Mouse (Mus musculus) megakaryocyte progenitor cell, adult 5-6 weeks (primary cell): ENCODE results near the gene Gm26897. TPM values are rescaled to one million over a fixed set of nuclear protein-coding genes. Genes with fewer than 3 reads are reported as not detected.

Experiments used
- ATAC-seq: replicated peaks from 2 replicates; pipeline ENCODE4 v1.8.0; 2016; ENCODE audit warnings: mild to moderate bottlenecking, moderate TSS enrichment, inconsistent platforms; ENCODE audit not compliant: poor library complexity
- total RNA-seq, 2 experiments: library from RNA; stranded (forward) in 1 of 2; stranded (reverse) in 1 of 2; fragments of 157-497, 149-512 nt in 1 of 2; fragments of 200-1000 nt in 1 of 2; gene quantifications; 2 replicates each; pipeline versions ENCODE4 v1.2.3 to v1.2.4; 2015 to 2017

The Gm26897 gene
- total RNA-seq (2015), result not detected in 2 replicates
- not detected in 2 replicates for total RNA-seq (2017)

DNA sequence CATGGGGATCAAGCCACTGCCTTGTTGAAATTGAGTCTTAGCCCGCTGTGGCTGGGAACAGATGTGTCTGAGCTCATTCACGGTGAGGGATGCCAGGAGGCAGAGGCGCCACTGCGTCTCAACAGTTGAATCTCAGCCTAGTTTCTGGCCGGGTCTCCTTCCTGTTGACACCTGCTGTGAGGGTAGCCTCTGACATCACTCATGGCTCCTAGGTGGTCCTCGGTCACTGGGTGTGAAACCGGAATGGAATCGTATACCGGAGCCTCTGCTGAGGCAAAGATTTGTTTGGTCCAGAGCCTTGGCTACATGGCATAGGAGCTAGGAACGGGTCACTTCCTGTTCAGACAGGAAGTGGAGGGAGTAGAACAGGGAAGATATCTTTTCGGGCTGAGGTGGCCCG lies at the start of gene Gm26897:
Gm26897 (plus strand) TSS at position 74 of the 400 bp plus-strand sequence.
- ATAC-seq, result no peak

DNA sequence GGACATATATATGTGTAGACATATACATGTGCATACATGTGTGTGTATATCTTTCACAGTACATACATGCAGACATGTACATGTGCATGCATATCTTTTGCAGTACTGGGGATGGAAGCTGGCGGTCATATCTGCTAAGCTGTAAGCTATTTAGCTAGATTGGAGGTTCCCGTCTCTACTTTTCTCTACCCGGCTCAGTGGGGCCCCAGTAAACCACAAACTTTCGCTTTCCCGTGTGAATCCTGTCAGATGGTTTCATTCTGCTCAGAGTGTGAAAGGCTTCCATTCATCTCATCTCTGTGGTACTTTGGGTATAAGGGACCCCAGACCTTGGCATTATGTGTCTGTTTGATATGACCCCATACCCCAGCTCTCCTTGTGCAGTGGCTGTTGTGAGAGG lies 46.4 kb upstream of the Gm26897 start:
- no peak for ATAC-seq

DNA sequence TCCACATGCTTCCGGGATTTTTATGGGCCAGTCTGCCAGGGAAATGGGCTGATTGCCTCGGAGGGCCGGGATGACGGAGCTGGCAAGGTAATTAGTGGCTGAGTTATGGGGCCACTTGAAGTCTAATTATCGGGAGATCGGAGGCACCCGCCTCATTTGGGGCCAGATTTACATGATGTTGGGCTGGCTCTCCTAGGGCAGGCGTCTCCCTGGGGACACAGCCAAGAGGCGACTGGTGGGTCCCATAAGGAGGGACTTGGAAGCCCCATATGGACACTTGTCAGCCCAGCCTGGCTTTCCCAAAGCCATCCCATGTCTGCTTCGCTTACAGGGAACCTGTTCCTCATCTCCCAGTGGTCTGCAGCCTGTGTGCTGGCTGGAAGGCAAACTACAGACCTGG lies 45.1 kb upstream of the Gm26897 start:
- no peak for ATAC-seq

DNA sequence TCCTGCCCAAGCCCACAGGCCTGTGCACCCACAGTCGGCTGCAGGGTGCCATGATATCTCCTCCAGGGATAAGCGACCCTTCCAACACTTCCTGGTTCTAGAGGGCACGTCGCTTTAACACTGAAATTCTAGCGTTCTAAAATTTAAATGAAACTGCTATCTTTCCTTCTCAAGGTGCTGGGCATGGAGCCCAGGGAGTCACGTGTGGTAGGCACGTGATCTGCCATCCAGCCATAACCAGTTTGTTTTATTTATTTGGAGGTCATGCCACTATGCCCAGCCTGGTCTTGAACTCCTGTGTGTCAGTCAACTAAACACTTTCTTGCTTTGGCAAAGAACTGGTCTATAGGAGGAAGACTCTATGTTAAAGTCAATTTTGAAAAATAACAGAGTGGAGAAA lies 35.7 kb upstream of the Gm26897 start:
- ATAC-seq, result no peak

DNA sequence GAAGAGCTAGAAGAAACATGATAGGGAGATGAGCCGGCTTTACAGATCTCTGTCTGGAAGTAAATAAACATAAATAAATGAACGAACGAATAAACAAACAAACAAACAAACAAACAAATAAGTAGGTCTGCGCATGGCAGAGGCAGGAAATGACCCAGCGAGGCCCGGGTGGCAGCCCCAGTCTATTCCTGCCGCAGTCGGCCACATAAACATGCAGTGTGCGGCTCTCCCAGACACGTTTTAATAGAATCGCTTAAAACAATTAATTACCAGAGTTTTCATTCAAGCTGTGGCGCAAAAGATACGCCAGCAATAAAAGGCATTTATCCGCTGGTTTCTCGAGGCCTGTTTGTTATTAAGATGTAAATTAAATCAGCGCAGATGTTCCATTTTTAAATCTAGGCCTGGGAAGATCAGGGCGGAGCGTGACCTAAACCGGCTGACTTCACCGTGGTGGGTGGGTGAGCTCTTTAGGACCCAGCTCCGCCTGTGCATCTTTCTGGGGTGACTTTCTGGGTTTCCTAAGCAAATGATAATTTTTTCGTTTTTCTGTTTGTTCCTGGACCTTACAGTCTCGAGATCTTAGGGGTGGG lies 33.9 kb upstream of the Gm26897 start:
- ATAC-seq, result no peak

DNA sequence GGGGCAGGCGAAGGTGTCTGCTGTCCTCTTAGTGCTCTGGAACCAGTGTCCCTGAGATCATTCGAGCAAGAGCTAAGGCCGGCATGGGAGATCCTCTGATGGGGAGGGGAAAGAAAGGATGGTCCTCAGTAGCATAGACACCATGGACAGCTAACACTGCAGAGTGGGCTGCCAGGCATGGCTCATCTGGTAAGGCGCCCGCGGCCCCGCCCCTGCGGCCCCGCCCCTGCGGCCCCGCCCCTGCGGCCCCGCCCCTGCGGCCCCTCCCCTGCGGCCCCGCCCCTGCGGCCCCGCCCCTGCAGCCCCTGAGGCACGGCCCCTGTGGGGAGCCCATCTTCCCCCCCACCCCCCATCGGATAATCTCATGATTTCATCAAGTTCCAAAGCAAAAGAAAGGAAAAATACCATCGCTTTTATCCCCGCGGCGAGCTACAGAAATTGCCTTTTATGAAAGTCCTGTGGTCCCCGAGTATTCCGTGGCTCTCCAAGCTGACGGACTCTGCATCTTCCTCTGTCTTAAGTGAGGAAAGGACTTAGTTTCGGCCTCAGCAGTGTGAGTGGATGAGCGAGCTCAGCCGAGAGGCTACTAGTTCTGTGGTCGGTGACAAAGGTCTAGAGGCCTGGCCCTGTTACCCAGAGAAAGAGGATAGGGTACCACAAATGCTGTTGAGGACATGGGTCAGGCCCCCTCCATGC lies 31.9 kb upstream of the Gm26897 start:
- no peak for ATAC-seq

DNA sequence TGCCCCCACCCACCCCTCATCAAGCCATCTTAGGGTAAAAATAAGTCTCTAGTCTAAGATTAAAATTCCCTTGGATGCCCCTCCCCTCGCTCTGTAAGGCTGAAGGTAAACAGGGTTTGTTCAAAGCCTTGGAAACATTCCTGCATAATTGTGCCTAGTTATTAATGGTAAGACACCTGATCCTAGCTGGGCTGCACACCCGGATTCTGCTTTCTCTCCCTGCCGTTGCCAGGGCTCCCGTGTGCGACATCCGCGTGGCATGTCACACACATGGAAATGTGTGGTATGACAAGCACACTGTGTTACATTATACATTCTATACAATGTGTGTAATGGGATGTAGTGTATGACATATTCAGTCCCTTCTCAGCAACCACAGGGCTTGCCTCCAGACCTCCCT lies 30.1 kb upstream of the Gm26897 start:
- ATAC-seq, result no peak

DNA sequence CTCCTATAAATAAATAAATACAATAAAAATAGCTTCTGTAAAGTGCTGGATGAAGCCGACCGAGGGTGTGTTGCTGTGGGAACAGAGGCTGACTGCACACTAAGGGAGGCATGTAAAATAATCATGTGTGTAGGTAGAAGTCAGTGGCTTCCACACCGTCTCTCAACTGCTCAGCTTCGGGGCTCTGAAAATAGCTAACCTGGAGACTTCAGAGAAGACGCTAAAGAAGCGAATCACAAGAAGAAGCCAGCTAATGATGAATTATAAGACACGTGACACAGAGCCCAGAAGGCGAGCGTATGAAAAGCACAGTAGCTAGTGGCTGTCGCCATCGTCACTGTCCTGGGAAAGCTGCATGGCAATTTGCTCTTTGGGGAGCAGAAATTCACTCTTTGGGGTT lies 29.4 kb upstream of the Gm26897 start:
- ATAC-seq, result no peak

DNA sequence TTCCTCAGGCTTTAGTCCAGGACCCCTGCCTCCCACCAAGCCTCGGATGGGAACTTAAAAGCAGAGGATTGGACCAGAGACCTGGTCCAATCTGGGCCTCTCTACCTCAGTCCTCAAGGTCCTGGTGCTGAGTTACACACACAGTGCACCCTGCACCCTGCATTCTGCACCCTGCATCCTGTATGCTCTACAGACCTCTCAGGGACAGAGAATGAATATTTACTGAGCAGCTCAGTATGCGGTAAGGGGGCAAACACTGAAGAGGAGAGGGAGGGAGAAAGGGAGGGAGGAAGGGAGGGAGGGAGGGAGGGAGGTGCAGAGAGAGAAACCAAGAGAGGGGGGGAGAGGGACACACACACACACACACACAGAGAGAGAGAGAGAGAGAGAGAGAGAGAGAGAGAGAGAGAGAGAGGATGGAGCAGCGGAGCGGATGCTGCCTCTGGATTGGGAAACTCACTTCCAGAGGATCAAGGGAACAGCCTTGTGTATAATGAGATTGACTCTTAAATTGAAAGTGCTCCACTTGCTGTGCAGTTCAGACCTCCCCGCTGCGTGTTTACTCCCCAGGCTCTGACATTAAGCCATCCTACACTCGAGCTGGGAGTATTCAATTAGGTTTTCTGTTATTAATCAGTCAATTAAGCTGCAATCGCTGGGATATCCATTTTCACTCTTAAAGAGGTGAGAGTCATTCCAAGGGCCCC lies 24.4 kb upstream of the Gm26897 start:
- no peak for ATAC-seq

DNA sequence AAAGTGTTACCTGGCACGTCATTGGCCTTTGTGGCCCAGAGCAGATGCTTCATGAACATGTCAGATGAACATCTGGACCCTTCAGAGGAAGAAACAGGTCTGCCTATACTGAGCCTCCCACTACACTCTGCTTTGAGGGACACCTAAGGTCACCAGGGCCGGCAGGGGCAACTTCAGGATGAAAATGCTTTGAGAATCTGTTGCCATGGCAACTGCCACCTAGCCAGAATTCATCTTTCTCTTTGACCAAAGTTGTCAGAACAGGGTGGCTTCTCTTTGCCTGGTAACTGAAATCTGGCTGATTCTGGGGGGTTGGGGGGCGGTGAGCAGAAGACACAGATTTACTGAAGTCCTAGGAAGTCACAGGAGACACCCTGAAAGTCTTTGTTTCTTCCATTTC lies 14.7 kb upstream of the Gm26897 start:
- ATAC-seq, result no peak

DNA sequence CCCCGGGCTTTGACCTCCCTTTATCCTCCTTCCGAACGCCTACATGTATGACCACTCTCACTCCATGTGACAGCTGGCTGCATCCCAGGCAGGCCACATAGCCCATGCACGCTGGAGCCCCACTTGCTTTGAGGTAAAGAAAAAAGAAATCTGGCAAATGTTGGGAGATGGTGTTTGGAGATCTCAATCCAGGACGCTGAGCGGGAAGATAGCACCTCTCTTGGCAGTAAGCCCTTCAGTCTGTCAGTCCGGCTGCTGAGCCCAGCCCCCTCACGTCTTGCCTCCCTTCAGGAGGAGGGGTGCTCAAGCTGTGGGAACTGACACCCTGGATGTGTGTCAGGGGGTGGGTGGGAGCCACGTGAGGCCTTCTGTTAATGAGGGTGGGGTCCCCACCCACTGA lies 13.0 kb upstream of the Gm26897 start:
- no peak for ATAC-seq

DNA sequence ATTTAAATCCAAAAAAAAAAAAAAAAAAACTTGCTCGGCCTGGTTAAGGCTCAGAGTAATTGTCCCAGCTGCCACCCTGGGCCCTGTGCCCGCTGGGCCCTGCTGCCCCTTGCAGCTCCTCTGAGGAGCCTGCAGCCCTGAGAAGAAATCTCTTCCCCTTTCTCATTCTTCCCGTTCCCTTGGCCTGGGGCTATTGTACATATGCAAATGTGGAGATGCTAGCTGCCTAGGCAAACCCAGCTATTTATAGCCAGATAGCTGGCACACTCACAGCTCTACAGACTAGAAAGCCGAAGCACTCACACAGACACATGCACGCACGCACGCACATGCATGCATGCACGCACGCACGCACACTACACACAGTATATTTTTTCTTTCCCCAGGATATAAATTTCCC lies 9.0 kb upstream of the Gm26897 start:
- ATAC-seq, result no peak

DNA sequence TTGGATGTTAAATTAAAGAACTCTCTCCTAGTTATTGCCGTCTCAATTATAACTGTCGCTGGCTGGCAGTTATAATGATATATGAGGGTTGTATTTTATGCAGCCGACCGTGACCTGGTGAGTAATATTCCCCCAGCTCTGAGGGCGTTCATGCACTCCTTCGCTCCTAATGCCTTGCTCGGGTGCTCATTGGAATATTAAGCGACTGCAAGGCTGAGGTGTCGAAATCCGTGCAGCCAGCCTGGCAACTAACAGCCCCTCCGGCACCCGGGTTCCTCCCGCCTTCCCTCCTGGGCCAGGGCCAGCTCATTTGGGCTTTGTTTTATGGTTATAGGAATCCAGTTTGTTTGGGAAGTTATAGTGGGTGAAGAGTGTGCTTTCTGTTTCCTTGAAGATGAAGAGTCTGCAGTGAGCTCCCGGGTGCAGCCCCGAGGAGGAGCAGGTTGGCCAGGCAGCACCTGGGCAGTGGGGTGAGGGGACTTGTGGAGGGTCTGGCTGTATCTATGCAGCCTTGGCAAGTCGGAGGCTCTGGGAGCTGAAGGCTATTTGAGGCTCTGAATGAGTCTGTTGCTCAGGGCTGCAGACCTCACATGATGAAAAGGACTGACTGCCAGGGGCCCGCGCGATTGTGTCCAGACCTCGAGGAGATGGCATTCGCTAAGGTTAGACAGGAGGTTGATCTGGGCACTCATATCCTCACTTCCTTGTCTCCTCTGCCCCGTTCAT lies 8.4 kb upstream of the Gm26897 start:
- ATAC-seq, result no peak

DNA sequence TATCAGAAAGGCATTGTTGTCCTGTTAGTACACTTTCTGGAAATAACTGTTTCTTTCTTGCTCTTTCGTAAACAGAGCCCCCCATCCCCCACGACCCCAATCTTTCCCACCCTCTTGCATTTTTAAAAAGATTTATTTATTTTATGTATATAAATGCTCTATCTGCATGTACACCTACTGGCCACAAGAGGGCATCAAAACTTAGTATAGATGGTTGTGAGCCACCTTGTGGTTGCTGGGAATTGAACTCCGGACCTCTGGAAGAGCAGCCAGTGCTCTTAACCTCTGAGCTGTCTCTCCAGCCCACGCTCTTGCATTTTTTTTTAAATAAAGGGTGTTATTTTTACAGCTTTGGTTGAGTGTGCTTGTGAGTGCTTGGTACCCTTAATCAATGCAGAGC lies 5.3 kb upstream of the Gm26897 start:
- no peak for ATAC-seq

DNA sequence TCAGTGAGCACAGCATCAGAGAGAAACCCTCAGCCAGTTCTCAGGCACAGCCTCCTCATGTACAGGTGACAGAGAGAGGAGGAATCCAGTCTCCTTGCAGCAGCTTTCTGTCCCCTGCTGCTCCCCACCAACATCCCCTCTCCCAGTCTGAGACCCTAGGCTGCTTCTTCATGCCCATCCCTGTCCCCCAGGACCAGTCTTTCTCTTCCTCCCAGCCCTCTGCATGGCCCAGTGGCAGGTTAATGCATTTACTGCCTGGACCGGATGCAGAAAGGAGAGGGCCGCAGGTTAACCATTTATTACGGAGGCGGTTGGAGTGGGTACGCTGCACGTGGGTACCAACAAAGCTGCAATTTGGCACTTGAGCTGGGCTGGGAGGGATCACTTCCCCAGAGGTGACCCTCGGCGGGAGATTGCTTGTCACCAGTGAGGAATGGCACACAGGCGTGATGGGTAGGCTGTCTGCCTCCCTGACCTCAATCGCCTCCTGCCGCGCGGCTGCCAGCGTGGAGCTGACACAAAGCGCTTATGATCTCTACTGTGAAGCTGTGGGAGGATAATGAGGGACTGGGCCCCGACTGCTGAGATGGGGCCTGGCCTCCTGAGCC lies 3.1 kb upstream of the Gm26897 start:
- ATAC-seq, result no peak

DNA sequence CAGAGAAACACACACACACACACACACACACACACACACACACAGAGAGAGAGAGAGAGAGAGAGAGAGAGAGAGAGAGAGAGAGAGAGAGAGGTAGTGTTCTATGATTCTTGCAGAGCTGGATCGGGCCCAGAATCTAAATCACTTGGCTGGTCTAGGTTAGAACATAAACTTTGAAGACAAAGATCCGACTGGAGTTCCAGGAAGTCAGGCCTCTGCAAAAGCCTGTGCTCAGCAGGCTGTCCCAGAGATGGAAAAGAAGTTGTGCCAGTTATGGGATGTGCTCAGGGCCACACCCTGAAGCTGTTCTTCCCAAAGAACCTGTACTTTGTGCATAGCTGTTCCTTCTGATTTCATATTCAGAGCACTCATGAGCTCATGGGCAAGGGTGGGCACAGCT lies 1.5 kb upstream of the Gm26897 start:
- ATAC-seq, result no peak

DNA sequence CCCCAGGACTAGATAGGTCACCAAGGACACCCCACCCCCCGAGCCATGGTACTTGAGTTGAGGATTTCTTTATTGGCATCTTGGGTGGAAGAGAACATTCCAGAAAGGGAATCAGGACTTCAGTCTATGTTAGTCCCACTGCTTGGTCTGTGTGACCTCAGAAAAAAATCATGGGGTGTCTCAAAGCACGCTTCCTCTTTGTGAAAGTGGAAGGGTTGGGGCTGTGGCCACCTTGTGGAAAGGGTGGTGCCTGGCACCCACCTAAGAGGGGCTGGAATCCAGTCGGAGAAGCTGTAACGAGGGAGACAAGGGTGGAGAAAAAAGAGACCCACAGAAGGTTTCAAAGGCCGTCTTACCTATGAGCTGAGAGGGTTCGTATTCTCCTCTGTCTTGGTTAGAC lies 5.8 kb downstream of the Gm26897 start:
- 0 out of 2 replicates have a peak, but pooled peaks have one; percentile 26 for ATAC-seq

DNA sequence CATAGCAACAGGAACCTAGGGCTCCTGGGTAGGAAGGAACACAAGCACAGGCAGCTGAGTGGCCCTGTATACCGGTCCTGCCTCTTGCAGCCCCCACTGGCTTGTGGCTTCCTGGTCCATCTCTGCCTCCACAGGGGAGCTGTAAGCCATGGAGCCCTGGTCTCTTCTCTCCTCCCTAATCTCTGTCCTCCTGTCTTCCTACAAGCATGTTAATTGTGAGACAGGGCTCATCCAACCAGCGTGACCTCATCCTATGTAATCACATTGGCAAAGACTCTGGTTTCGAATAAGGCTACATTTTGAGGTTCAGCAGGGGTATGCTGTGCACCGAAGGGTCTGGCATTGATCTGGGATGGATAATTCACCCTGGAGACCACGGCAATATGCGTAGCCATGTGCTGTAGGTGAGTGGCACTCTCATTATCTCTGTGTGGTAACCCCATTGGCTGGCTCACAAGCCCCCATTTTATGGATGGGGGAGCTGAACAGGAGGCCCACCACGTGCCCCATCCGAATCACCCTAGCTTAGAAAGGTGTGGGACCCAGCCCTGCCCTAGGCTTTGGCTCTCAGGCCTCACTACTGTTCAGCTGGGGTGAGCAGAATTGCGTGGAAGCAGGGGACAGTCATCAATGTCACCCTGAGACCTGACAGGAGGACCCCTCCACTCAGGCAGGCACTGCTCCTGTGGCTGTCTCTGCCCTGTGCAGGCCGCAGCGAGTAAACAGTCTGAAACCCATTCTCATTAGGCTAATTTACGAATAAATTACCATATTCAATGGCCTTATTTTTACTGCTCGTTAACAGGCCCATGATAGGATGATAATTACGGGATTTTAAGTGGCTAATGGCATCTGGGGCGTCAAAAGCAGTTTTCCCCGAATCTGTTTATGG lies 6.9 kb downstream of the Gm26897 start:
- no peak for ATAC-seq

DNA sequence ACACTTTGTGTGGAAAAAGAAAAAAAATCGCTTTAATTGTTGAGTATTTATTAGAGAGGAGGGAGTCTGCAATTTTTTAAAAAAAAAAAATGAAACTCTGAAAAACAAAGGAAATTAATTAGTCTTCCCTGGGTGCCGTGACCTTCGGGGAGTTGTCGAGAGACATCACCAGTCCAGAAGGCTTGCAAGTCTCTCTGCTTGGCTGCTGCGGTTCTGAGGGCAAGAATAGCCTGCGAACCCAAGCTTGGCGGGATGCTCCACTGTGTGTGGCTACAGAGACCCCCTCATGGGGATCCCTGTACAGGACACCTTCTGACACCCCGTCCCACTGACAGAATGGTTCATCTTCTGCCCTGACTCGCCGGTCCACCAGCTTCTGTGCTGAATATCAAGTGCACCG lies 7.6 kb downstream of the Gm26897 start:
- no peak for ATAC-seq

DNA sequence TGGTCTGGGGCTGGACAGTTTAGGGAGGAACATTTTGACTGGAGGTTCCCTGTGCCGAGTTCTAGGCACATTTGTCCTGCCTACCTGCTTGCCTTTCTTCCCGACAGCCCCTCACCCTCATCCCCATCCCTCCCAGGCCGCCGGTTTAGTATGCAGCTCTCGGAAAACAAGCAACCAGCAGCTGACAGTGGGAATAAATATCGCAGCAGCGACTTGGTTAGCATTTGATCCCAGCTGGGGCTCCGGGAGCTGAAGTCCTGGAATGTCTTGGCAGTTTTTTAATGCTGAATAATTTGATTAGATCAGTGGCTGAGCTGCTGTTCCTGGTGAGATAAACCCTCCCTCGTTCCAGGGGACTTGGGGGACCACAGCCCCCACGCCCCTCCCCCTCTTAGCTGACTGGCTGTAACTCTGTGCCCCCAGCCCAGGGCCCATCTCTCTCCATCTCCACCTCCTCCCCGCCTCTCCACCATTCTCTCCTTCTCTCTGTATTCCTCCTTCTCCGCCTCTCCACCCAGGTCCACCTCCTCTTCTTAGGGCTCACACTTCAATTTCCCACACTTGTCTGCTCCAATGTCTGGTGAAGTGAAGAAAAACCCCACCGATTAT lies 8.7 kb downstream of the Gm26897 start:
- no peak for ATAC-seq
